Mouse (Mus musculus): ENCODE results near the gene Ttc21a. TPM values are rescaled to one million over a fixed set of nuclear protein-coding genes. Genes with fewer than 3 reads are reported as not detected.

Gene Ttc21a
- polyA plus RNA-seq, 1 experiment from 2014 or later = 0.06 TPM

DNA sequence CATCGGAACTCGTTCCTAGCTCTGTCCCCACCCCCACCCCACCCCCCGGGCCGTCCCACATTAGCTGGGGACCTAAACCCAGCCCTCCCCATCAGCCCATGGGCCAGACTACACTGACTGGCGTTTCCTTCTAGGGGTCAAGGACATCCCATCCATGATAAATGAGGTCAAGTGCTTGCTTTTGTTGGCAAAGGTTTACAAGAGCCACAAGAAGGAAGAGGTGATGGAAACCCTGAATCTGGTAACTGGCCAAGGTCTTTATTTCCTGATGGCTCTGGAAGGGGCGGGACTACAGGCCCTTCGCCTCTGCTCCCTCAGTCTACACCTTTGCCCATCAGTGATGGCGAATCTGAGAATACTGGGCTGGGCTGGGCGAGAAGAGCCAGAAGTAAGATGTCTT lies 21.4 kb downstream of the Ttc21a start:
- WGBS (ENCODE audit: missing documents) = 84% methylated on average over 9 of the region's 9 CpGs
- Histone ChIP-seq H3K4me3 (ENCODE audit: inconsistent target) (no peak overlapping the region), H3K27ac (no peak overlapping the region), H3K79me2 (ENCODE audit: inconsistent target) (no peaks in the 10 kb centered on the region), H3K36me3 (ENCODE audit: inconsistent target) (no peaks in the 10 kb centered on the region)

DNA sequence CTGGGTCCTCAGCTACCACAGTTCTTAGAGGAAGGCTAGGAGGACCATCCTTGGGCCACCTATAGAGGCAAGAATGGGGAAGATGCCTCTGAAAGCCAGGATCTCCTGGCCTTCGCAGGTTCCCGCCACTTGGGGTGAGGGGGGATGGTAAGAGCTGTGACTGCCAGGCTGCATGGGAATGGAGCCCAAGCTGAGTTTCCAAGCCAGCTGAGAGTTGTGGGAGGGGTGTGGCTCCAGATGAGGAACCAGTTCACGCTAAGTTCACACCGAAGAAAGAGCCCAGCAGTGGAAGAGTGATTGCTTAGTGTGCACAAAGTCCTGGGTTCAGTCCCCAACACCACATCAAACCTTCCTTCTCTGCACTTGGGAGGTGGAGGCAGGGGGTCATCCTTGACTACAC lies 24.8 kb downstream of the Ttc21a start:
- H3K79me2 ChIP-seq (ENCODE audit: inconsistent target) = no peaks in the 10 kb centered on the region
- 53% methylated on average over 4 of the region's 4 CpGs for WGBS (ENCODE audit: missing documents)
- no peak overlapping the region for H3K4me3 ChIP-seq (ENCODE audit: inconsistent target)
- no peaks in the 10 kb centered on the region for H3K36me3 ChIP-seq (ENCODE audit: inconsistent target)
- no peak overlapping the region for H3K27ac ChIP-seq

DNA sequence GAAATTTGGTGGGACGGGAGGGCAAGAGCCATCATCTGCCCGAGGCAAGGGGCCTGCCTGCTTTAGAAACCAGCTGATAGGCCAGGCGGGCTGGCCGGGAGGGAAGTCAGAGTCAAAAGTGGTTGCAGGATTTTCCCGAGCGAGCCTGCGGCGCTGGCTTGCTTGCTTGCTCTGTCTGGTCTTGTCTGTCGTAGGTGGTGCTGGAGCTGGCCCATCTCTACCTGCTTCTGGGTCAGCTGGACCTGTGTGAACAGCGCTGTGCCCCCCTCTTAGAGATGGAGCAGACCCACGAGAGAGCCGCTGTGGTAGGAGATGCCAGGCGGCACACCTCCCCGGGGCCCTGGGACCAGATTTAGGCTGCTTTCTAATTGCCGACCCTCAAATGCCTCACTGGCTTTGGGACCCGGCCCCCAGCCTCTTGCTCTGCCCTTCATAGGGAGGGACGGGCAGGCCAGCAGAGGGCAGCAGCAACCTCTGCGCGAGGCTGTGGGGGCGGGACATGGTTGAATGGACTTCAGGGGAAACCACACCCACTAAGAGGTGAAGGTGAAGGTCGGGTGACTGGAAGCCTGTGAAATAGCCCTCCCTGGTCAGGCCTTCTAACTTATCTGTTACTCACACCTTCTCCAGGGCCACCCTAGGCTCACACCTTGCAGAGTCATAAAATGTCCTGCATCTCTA lies 25.7 kb downstream of the Ttc21a start:
- Histone ChIP-seq H3K4me3 (ENCODE audit: inconsistent target) (no peak overlapping the region), H3K27ac (no peak overlapping the region), H3K79me2 (ENCODE audit: inconsistent target) (no peaks in the 10 kb centered on the region), H3K36me3 (ENCODE audit: inconsistent target) (no peaks in the 10 kb centered on the region)
- WGBS (ENCODE audit: missing documents) = 35% methylated on average over 21 of the region's 21 CpGs

DNA sequence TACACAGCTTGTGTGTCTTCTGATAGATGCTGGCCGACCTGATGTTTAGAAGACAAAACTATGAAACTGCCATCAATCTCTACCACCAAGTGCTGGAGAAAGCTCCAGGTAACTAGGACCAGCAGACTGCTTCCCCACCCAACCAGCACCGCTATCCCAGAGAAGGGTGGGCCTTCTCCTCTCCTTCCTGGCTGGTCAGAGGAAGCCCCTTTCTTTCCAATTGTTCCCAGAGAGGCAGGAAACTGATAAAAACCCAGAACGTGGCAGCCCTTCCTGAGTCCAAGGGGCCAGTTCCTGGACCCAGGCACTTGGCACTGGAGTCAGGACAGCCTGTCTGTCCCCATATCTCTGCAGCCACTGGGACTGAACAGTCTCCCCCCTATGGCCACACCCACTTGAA lies 26.8 kb downstream of the Ttc21a start:
- Histone ChIP-seq H3K4me3 (ENCODE audit: inconsistent target) (no peak overlapping the region), H3K27ac (no peak overlapping the region), H3K79me2 (ENCODE audit: inconsistent target) (no peaks in the 10 kb centered on the region), H3K36me3 (ENCODE audit: inconsistent target) (no peaks in the 10 kb centered on the region)
- WGBS (ENCODE audit: missing documents) = 72% methylated on average over 3 of the region's 3 CpGs

DNA sequence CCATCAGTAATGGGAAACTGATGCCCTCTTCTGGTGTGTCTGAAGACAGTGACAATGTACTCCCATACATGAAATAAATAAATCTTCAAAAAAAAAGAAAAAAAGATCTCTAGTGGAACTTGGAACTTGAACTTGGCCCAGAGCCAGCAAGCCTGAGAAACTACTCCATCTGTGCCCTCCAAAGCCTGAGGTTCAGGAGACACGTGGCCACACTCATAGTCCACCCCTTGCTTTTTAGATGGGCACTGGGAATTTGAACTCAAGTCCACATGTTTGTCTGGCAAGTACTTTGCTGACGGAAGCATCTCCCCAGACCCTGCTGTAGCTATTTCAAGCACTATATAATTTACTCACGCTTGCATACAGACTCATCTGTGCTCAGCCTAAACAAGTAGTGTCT lies 27.8 kb downstream of the Ttc21a start:
- Histone ChIP-seq H3K27ac (no peak overlapping the region), H3K4me3 (ENCODE audit: inconsistent target) (no peak overlapping the region), H3K79me2 (ENCODE audit: inconsistent target) (no peaks in the 10 kb centered on the region), H3K36me3 (ENCODE audit: inconsistent target) (no peaks in the 10 kb centered on the region)
- WGBS (ENCODE audit: missing documents) = 80% methylated on average over 3 of the region's 3 CpGs

DNA sequence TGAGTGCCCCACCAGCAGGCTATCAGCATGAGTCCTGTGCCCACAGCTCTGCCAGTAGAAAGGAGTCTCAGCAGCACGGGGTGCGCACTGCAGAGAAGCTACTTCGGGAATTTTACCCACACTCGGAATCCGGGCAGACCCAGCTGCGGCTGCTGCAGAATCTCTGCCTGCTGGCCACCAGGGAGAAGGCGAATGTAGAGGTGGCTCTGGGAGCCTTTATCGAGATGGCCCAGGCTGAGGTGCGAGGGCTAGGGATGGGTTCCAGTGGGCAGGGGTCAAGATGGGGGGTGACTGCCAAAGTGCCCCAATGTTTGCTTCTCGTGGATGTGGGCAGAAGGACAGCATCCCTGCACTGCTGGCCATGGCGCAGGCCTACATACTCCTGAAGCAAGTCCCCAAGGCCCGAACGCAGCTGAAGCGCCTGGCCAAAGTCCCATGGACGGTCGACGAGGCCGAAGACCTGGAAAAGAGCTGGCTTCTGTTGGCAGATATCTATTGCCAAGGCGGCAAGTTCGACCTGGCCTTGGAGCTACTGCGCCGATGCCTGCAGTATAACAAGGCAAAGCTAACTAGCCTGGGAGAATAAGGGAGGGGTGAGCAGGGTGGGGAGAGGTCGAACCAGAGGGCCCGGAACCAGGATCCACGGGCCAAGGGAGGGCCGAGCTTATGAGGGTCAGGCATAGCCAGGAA lies 29.0 kb downstream of the Ttc21a start:
- Histone ChIP-seq H3K79me2 (ENCODE audit: inconsistent target) (no peaks in the 10 kb centered on the region), H3K4me3 (ENCODE audit: inconsistent target) (no peak overlapping the region), H3K27ac (no peak overlapping the region), H3K36me3 (ENCODE audit: inconsistent target) (0 out of 2 replicates have a peak, but pooled peaks cover 2% of the 10 kb centered on the region)
- 95% methylated on average over 26 of the region's 26 CpGs for WGBS (ENCODE audit: missing documents)

DNA sequence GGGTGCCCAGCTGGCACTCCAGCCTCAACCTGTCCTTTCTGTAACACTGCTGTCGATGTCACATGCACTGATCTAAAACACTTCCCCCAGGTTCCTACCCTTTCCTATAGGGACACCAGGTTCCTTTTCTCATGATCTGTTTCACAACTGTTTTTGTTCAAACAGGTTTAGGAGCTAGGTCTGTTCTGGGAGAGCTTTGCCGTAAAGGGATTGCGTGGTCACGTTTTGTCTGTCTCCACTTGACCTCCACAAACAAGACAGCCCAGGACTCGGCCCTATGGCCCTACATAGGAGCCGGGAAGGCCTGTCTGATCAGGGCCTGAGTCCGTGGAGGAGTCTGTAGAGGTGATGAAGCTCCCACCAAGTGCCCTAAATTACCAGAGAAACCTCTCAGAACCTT lies 32.4 kb downstream of the Ttc21a start:
- H3K4me3 ChIP-seq (ENCODE audit: inconsistent target) = no peak overlapping the region
- no peaks in the 10 kb centered on the region for H3K79me2 ChIP-seq (ENCODE audit: inconsistent target)
- H3K27ac ChIP-seq = no peak overlapping the region
- peaks cover 37% of the 10 kb centered on the region for H3K36me3 ChIP-seq (ENCODE audit: inconsistent target)
- 92% methylated on average over 7 of the region's 7 CpGs for WGBS (ENCODE audit: missing documents)

DNA sequence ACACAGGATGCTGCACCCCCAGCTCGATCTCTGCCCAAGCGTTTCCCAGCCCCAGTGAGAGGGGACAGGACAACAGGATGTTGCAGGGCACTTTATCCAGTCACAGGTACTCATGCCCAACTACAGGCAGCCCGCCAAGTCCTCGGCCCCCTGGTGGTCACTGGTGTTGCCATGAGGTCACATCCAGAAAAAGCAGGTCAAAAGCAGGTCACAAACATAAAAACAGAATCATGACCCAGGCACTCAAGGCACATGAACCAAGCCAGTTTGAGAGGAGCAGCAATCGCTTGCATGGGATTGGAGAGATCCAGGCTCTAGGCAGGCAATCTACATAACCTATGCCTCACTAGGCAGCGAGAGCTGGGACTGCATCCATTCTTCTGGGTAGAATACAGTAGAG lies 32.8 kb downstream of the Ttc21a start:
- 65% methylated on average over 6 of the region's 6 CpGs for WGBS (ENCODE audit: missing documents)
- Histone ChIP-seq H3K4me3 (ENCODE audit: inconsistent target) (no peak overlapping the region), H3K79me2 (ENCODE audit: inconsistent target) (peaks cover 2% of the 10 kb centered on the region; the same call in 1 of the 2 replicates), H3K36me3 (ENCODE audit: inconsistent target) (peaks cover 41% of the 10 kb centered on the region), H3K27ac (no peak overlapping the region)

DNA sequence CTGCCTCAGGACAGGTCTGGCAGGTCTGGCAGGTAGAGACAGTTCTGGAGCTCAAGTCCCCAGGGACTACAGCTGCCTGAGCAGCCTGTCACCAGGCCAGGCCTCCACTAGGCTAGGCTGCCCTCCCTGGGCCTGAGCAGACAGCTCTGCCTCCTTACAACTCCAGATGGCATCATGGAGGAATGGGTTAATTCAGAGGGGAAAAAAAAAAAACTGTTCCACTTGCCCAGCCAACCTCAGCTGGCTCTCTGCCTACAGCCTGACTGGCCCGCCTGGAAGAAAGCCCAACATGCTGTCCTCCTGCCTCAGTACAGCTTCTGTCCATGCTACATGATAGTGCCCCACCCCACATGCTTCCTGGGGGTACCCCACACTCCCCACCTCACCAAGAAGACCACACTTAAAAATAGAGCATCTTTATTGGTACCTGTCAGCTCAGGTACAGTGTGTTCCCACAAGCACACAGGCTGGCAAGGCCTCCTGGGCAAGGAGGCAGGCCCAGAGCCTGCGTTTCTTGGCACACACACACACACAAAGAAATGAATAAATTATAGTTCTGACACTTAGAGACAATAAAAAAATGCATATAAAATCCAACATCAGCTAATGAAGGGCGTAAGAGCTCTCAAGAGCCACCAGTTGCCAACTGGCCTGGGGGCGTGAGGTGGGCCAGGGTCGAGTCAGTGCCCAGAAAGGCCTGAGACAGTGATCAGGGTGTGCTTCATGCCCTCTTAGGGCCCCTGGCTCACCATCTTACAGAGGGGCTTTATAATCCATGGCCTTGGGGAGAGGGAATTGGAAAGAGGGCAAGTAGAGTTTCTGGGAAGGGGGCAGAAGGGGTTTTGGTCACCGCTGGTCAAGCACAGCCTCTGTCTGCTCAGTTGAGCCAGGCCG lies 33.6 kb downstream of the Ttc21a start:
- H3K27ac ChIP-seq = no peak overlapping the region
- peaks cover 9% of the 10 kb centered on the region; the same call in 1 of the 2 replicates for H3K79me2 ChIP-seq (ENCODE audit: inconsistent target)
- 82% methylated on average over 7 of the region's 7 CpGs for WGBS (ENCODE audit: missing documents)
- no peak overlapping the region for H3K4me3 ChIP-seq (ENCODE audit: inconsistent target)
- peaks cover 44% of the 10 kb centered on the region for H3K36me3 ChIP-seq (ENCODE audit: inconsistent target)

DNA sequence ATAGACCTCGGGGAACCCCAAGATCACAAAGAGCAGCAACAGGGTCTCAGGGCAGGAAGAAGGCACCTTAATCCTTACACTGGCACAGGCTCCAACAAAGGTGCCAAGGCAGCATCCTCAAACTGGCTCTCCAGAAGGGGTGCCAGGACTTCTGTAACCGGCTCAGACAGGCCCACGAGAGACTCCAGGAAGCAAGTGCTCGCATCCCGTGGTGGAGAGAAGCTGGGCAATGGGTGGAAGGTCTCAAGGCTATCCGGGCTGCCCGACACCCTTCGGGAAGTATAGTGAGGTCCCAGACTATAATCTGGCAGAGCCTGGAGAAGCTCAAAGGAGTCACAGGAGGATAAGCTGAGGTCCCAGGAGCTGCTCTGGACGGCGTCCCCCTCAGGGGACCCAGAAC lies 34.8 kb downstream of the Ttc21a start:
- Histone ChIP-seq H3K79me2 (ENCODE audit: inconsistent target) (peaks cover 21% of the 10 kb centered on the region; the same call in 1 of the 2 replicates), H3K36me3 (ENCODE audit: inconsistent target) (peaks cover 44% of the 10 kb centered on the region), H3K4me3 (ENCODE audit: inconsistent target) (no peak overlapping the region), H3K27ac (no peak overlapping the region)
- 94% methylated on average over 10 of the region's 10 CpGs for WGBS (ENCODE audit: missing documents)

DNA sequence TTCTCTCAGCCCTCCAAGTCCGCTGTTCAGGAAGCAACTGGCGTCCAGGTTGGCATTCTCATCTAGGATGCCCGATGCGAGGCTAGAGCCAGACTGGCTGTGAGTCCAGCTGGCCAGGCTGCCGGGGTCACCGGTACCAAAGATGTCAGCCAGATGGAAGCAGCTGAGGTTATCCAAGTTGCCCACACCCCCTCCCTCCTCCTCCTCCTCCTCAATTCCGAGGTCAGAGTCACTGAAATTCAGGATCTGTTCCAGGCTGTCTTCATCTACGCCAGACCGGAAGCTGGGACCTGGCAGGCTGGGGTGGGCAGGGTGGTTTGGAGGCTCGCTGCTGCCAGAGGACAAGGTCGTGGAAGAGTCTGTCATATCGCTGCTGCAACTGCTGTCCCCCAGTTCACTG lies 35.2 kb downstream of the Ttc21a start:
- H3K4me3 ChIP-seq (ENCODE audit: inconsistent target) = no peak overlapping the region
- H3K36me3 ChIP-seq (ENCODE audit: inconsistent target) = peaks cover 44% of the 10 kb centered on the region
- 94% methylated on average over 12 of the region's 12 CpGs for WGBS (ENCODE audit: missing documents)
- no peak overlapping the region for H3K27ac ChIP-seq
- peaks cover 25% of the 10 kb centered on the region; the same call in 1 of the 2 replicates for H3K79me2 ChIP-seq (ENCODE audit: inconsistent target)

DNA sequence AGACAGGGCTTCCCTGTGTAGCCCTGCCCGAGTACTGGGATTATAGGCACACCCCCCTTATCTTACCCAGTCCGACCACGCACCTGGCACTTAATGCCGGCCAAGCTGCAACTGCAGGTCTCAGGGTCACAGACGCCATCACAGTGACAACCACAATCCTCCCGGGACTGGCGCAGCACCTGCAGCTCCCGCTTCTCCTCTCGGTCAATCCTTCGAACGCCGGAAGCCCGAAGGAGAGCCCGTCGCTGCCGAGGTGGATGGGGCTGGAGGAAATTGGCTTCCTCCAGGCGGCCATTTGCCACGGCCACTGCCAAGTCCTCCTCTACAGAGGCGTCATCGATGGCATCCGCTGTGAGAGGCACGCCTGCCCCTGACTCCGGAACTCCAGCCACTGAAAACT lies 35.9 kb downstream of the Ttc21a start:
- 95% methylated on average over 22 of the region's 23 CpGs for WGBS (ENCODE audit: missing documents)
- Histone ChIP-seq H3K36me3 (ENCODE audit: inconsistent target) (peaks cover 44% of the 10 kb centered on the region), H3K4me3 (ENCODE audit: inconsistent target) (no peak overlapping the region), H3K27ac (no peak overlapping the region), H3K79me2 (ENCODE audit: inconsistent target) (peaks cover 32% of the 10 kb centered on the region)

DNA sequence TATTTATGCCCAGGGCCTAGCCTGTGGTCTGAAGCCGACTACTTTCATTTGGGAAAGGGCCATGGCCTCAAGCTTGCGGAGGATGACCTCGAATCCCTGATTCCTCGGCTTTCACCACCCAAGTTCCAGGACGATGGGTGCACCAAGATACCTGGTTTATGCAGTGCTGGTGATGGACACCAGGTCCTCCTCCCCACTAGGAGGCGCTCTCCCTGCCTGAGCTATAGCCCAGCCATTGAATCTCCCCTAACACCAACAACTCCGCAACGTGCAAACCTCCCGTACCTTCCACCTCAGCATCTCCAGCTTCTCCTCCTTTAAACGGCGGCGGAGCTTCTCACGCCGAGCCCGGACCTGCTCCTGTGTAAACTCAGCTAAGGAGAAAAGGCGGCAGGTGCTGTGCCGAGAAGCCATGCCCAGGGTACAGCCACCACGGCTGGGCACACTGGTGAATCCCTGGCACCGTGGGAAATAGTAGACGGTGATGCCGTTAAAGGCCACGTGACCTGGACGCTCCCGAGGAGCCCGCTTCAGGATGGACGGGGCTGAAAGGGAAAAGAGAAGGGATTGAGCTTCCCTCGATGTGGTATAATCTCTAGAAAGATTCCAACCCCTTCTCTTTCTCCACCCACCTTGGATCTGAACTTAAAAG lies 36.6 kb downstream of the Ttc21a start:
- Histone ChIP-seq H3K79me2 (ENCODE audit: inconsistent target) (peaks cover 39% of the 10 kb centered on the region), H3K4me3 (ENCODE audit: inconsistent target) (no peak overlapping the region), H3K27ac (no peak overlapping the region), H3K36me3 (ENCODE audit: inconsistent target) (peaks cover 44% of the 10 kb centered on the region)
- WGBS (ENCODE audit: missing documents) = 94% methylated on average over 27 of the region's 27 CpGs

DNA sequence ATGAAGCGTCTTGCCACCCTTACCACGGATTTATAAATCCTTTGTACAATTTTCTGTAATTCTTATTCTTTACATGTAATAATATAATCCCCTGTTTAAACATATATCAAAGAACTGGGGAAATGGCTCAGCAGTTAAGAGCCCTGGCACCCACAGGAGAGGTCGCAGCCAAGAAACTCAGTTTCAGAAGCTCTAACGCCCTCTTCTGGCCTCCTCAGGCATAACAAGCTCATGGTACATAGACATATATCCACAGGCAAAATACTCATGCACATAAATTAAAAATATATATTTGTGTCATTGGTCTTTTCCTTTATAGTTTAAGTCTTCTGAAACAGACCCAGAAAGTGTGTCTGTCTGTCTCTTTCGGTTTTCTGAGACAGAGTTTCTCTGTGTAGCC lies 37.2 kb downstream of the Ttc21a start:
- Histone ChIP-seq H3K36me3 (ENCODE audit: inconsistent target) (peaks cover 44% of the 10 kb centered on the region), H3K4me3 (ENCODE audit: inconsistent target) (no peak overlapping the region), H3K27ac (no peak overlapping the region), H3K79me2 (ENCODE audit: inconsistent target) (peaks cover 45% of the 10 kb centered on the region)
- WGBS (ENCODE audit: missing documents) = 89% methylated on average over 5 of the region's 5 CpGs

Measured in macrophage (primary cell).